ENCODE assay signal across 21 mouse cellular contexts in genomic region chr17:67916901-67917300, GRCm38 (mm10).
"Had no signal": no experiment of that assay in that cellular context is flagged by ENCODE, and none has a peak within 500 bp of the region (broad histone marks: within the 10 kb centered on the region; RNA-seq: fewer than 3 reads in every experiment).

No protein-coding gene starts in this region.

- ATAC-seq: midbrain, embryonic 13.5 days; midbrain, embryonic 15.5 days had no signal

- DNase-seq: lung, adult 18-20 months; lung, postnatal 10 days; lung, postnatal 4 days; retina, postnatal 1 day; right cerebral cortex, adult 18-20 months; right cerebral cortex, postnatal 25 days; right cerebral cortex, postnatal 4 days; spleen, adult 18-20 months; thymus, adult 2 months; thymus, postnatal 25 days; thymus, postnatal 4 days had no signal

- H3K4me1 ChIP-seq: midbrain, embryonic 10.5 days; midbrain, embryonic 13.5 days; midbrain, embryonic 15.5 days; neural tube, embryonic 13.5 days; neural tube, embryonic 15.5 days; stomach, embryonic 15.5 days had no signal

- H3K4me2 ChIP-seq: lung, embryonic 15.5 days; midbrain, embryonic 13.5 days; midbrain, embryonic 15.5 days; neural tube, embryonic 13.5 days; neural tube, embryonic 15.5 days; stomach, embryonic 15.5 days had no signal

- H3K27ac ChIP-seq: liver, embryonic 14.5 days; lung, embryonic 15.5 days; midbrain, embryonic 10.5 days; midbrain, embryonic 13.5 days; midbrain, embryonic 15.5 days; neural tube, embryonic 13.5 days; neural tube, embryonic 15.5 days; stomach, embryonic 15.5 days; stomach, postnatal 0 days had no signal

- H3K9me3 ChIP-seq: lung, embryonic 15.5 days; midbrain, embryonic 13.5 days; midbrain, embryonic 15.5 days; neural tube, embryonic 13.5 days; neural tube, embryonic 15.5 days; stomach, embryonic 15.5 days had no signal

- H3K27me3 ChIP-seq: lung, embryonic 15.5 days; midbrain, embryonic 13.5 days; midbrain, embryonic 15.5 days; neural tube, embryonic 13.5 days; neural tube, embryonic 15.5 days; stomach, embryonic 15.5 days had no signal

- H3K36me3 ChIP-seq: lung, embryonic 15.5 days; midbrain, embryonic 10.5 days; midbrain, embryonic 13.5 days; midbrain, embryonic 15.5 days; neural tube, embryonic 13.5 days; neural tube, embryonic 15.5 days; stomach, embryonic 15.5 days had no signal

- H3K4me3 ChIP-seq: lung, embryonic 15.5 days; midbrain, embryonic 10.5 days; midbrain, embryonic 13.5 days; midbrain, embryonic 15.5 days; myocyte; neural tube, embryonic 13.5 days; neural tube, embryonic 15.5 days; stomach, embryonic 15.5 days had no signal

- H3K9ac ChIP-seq: liver, embryonic 14.5 days; lung, embryonic 15.5 days; midbrain, embryonic 13.5 days; midbrain, embryonic 15.5 days; neural tube, embryonic 13.5 days; neural tube, embryonic 15.5 days; stomach, embryonic 15.5 days had no signal
